Mouse (Mus musculus) hindlimb bud, embryonic 11.5 days (tissue): Measurements from ENCODE around the gene Avl9.

ENCODE experiments used
- DNase-seq: peaks from one replicate; pipeline ENCODE4 v3.0.0-alpha.2; 2012; ENCODE audit warnings: low read depth, low spot score; ENCODE audit errors: extremely low spot score

Avl9 gene

GRCm38 (mm10) chr6:56714574-56715269 lies at the start of gene Avl9:
Gene Avl9, plus strand, starts transcription at chr6:56714899.
- DNase-seq, result peak; percentile 80

GRCm38 (mm10) chr6:56688238-56688637 lies 26.5 kb upstream of the Avl9 start:
- DNase-seq, result no peak

- peak; percentile 76 for DNase-seq
These were observed 23.5 kb upstream of the Avl9 start for GRCm38 (mm10) chr6:56691205-56691604.

GRCm38 (mm10) chr6:56692445-56692844 lies 22.3 kb upstream of the Avl9 start:
- DNase-seq, result no peak

GRCm38 (mm10) chr6:56703931-56704900 lies 10.5 kb upstream of the Avl9 start, which contains the start of gene Lsm5:
Gene Lsm5, minus strand, starts transcription at chr6:56704710.
- DNase-seq, result peak; percentile 95

- DNase-seq, result peak; percentile 14
These were observed 519 bp upstream of the Avl9 start for GRCm38 (mm10) chr6:56714186-56714573.

GRCm38 (mm10) chr6:56715270-56715666 lies 569 bp downstream of the Avl9 start:
- peak; percentile 28 for DNase-seq

- no peak for DNase-seq
These were observed 4.4 kb downstream of the Avl9 start for GRCm38 (mm10) chr6:56719071-56719470.

- DNase-seq, result no peak
These were observed 6.2 kb downstream of the Avl9 start for GRCm38 (mm10) chr6:56720877-56721276.

- DNase-seq, result no peak
These were observed 17.8 kb downstream of the Avl9 start for GRCm38 (mm10) chr6:56732545-56732944.

GRCm38 (mm10) chr6:56745950-56746543 lies 31.3 kb downstream of the Avl9 start:
- DNase-seq, result no peak

GRCm38 (mm10) chr6:56753719-56754118 lies 39.0 kb downstream of the Avl9 start:
- DNase-seq, result no peak

- no peak for DNase-seq
These were observed 41.4 kb downstream of the Avl9 start for GRCm38 (mm10) chr6:56756117-56756516.

GRCm38 (mm10) chr6:56759324-56759723 lies 44.6 kb downstream of the Avl9 start:
- DNase-seq, result no peak

GRCm38 (mm10) chr6:56765265-56765664 lies 50.6 kb downstream of the Avl9 start:
- DNase-seq, result no peak

- DNase-seq, result no peak
These were observed 51.0 kb downstream of the Avl9 start for GRCm38 (mm10) chr6:56765696-56766095.

- no peak for DNase-seq
These were observed 61.1 kb downstream of the Avl9 start for GRCm38 (mm10) chr6:56775816-56776215.

- DNase-seq, result no peak
These were observed 64.9 kb downstream of the Avl9 start for GRCm38 (mm10) chr6:56779636-56780035.

GRCm38 (mm10) chr6:56783561-56784272 lies 69.0 kb downstream of the Avl9 start:
- no peak for DNase-seq

GRCm38 (mm10) chr6:56785068-56785467 lies 70.4 kb downstream of the Avl9 start:
- DNase-seq, result no peak

- no peak for DNase-seq
These were observed 73.0 kb downstream of the Avl9 start for GRCm38 (mm10) chr6:56787668-56788067.
